Mouse (Mus musculus) embryonic fibroblast, embryonic 13.5 days (primary cell): ENCODE data around the gene Naaladl1. TPM values are rescaled to one million over a fixed set of nuclear protein-coding genes. Genes with fewer than 3 reads are reported as not detected.

Experiments
- H3K27ac ChIP-seq: 2 replicates; pipeline ENCODE4 v1.5.1; 2012; ENCODE audit warnings: low read length, control low read depth, inconsistent platforms; ENCODE audit not compliant: insufficient read depth
- H3K4me1 ChIP-seq: 2 replicates; pipeline ENCODE4 v1.6.1; 2011; ENCODE audit warnings: low read length; ENCODE audit not compliant: control insufficient read depth, insufficient read depth
- H3K4me3 ChIP-seq: 2 replicates; pipeline ENCODE4 v1.5.1; 2011; ENCODE audit warnings: mild to moderate bottlenecking, control low read depth, low read length; ENCODE audit not compliant: insufficient read depth
- CTCF ChIP-seq: IDR thresholded peaks from 2 replicates; pipeline ENCODE4 v1.5.1; 2011; ENCODE audit warnings: mild to moderate bottlenecking, control low read depth, low read length, moderate library complexity, borderline replicate concordance; ENCODE audit not compliant: insufficient read depth
- POLR2A ChIP-seq: IDR thresholded peaks from 2 replicates; pipeline ENCODE4 v1.6.1; 2011; ENCODE audit warnings: low read depth, mild to moderate bottlenecking, control low read depth, low read length, moderate library complexity
- polyA plus RNA-seq: library from polyadenylated mRNA; stranded (reverse); fragments of >200 nt; gene quantifications from 2 replicates; pipeline ENCODE4 v1.2.4, GENCODE M21; 2011; ENCODE audit warnings: low read depth; ENCODE audit not compliant: missing spikeins, insufficient read length

Naaladl1 gene
- polyA plus RNA-seq, 1 experiment = 0.61 TPM

DNA sequence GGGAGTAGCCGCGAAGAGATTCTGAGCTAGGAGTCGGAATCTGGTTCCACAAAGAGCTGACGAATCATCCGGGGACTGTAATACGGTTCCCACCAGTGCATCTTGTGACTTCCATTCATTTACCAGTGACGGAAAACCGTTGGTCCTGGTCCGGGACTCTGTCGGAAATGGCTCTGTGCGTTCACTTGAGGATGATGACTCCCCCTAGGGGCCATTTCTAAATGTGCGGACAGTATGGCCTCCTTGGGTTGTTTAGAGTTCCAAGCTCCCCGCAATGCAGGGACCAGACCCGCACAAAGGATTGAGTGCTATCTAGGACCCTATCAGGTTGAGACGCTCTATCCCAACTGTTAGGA, 35.8 kb downstream of the Naaladl1 start, which contains the start of gene Arl2:
Gene Arl2, minus strand, starts transcription at position 155 of the 356 bp plus-strand sequence.
- Histone ChIP-seq H3K4me1 (peaks cover 2% of the 10 kb centered on the region; the same call in 1 of the 2 replicates), H3K4me3 (peak within 1 kb of the TSS; percentile 51), H3K27ac (peak within 1 kb of the TSS; percentile 93)
- TF ChIP-seq POLR2A (peak; percentile 46; the same call in 1 of the 2 replicates), CTCF (peak; percentile 16; the same call in 1 of the 2 replicates)

DNA sequence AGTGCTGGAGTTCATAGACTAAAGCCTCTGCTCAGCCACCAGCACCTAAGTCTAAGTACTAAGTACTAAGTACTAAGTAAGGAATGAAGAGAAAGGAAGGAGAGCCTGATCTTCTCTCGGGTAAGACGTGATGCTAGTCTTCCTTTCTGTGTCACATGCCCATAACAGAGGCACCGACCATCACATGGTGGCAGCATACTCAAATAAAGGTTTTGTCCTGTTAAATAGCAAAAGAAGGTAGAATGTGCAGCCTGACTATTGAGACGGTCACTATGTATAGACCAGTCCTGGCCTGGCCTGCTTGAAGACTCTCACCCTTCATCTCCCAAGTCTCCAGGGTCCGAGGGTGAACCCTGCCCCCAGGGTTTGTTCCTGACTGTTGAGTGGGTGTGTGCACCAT, 39.3 kb downstream of the Naaladl1 start:
- H3K4me3 ChIP-seq = no peak overlapping the region
- H3K4me1 ChIP-seq = no peaks in the 10 kb centered on the region; the same call in 1 of the 2 replicates
- no peak for TF ChIP-seq CTCF
- TF ChIP-seq POLR2A = no peak
- no peak overlapping the region for H3K27ac ChIP-seq

DNA sequence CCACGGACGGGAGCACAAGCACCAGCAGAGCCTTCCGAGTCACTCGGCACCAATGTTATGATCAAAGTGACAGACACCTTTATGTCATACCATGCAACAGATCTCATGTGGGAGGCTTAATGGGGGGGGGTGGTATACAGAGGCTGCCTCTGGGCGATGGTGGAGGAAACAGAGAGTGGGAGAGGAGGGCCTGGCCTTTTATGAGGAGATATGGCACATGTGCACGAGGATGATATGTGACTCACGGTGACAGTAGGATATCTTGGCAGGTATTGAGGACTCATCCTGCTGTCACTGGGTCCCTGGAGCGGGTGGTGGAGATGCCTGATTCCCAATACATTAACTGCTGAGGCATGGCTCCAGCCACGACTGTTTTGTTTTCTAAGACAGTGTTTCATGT, 49.6 kb downstream of the Naaladl1 start:
- H3K4me3 ChIP-seq = no peak overlapping the region
- TF ChIP-seq POLR2A (no peak), CTCF (no peak)
- no peaks in the 10 kb centered on the region for H3K4me1 ChIP-seq
- H3K27ac ChIP-seq = no peak overlapping the region

DNA sequence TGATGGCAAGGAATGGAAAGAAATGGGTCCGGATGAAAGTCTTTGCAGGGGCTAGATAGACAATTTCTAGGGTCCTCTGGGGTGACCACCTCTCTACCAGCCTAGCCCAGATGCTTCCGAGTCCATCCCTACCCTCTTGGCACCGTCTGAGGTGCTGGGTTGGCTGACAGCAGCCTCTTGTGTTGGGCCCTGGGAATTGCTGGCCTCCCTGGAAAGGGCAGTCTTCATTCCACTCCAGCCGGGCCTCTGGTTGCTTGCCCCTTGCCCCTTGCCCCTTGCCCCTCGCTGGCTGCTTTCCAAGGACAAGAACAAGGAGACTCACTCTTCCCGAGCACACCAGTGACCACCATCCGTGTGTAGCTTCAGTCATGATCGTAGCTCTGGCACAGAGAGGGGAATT, 50.8 kb downstream of the Naaladl1 start:
- Histone ChIP-seq H3K27ac (no peak overlapping the region), H3K4me3 (no peak overlapping the region), H3K4me1 (no peaks in the 10 kb centered on the region)
- TF ChIP-seq CTCF (peak; percentile 24; the same call in 1 of the 2 replicates), POLR2A (no peak)

DNA sequence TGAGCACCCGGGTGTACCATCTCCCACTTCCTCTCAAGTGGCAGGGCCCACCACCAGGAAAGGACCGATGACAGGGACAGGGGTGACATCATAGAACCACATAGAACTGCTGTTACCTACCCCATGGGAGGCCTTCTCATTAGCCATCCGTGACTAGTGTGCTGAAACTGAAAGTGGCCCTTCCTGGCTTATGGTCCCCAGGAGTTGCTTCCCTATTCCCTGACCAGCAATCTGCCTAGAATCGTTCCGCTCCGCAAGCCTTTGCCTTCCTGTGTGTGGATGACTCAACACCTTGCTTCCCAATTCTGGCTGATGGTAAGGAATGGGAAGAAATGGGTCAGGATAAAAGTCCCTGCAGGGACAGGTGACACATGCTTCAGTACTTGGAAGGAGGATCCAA, 51.6 kb downstream of the Naaladl1 start:
- H3K27ac ChIP-seq = no peak overlapping the region
- H3K4me1 ChIP-seq = no peaks in the 10 kb centered on the region
- no peak overlapping the region for H3K4me3 ChIP-seq
- TF ChIP-seq POLR2A (no peak), CTCF (no peak)

DNA sequence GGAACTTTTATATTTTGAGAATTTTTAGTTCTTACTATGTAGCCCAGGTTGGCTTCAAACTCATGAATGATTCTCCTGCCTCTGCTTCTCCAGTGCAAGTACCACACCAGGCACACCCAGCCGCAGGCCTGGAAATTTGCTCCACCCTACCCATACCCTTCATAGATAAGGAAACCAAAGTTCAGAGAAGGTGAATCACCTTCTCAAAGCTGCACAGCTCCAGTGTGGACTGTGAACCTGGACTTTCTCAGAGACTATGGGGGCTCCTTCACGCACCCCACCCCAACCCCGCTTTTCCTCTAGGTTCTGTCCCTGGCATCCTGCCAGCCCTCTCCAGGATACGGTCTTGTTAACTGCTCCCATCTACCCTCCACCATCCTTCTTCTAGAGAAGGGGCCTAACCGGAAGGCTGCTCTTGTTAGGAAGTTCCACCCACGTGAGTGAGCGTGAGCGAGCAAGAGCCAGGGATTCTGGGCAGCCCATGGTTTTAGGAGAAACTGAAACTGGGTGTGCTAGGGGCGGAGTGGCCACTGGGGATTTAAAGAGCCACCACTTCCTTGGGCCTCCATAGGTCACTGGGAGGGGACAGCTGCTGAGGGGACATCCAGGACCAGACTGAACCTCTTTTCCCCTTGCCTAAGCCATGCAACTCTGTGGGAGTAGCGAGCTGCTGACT, 58.4 kb downstream of the Naaladl1 start:
- Histone ChIP-seq H3K4me1 (no peaks in the 10 kb centered on the region), H3K4me3 (no peak overlapping the region), H3K27ac (no peak overlapping the region)
- TF ChIP-seq CTCF (no peak), POLR2A (no peak)

Other genes with a start within 250 kb of the Naaladl1 start
- gene Frmd8, start 230.5 kb upstream of the Naaladl1 start, polyA plus RNA-seq = 24.9 and 35.7 TPM in 2 replicates
- gene Slc25a45, start 228.0 kb upstream of the Naaladl1 start, polyA plus RNA-seq = 1.3 and 3.5 TPM in 2 replicates
- 0.60 and 1.5 TPM in 2 replicates for gene Tigd3, start 211.6 kb upstream of the Naaladl1 start, polyA plus RNA-seq
- gene Dpf2, start 192.8 kb upstream of the Naaladl1 start, polyA plus RNA-seq = 94.7 and 135 TPM in 2 replicates
- gene Cdc42ep2, start 181.0 kb upstream of the Naaladl1 start, polyA plus RNA-seq = 10.4 and 12.1 TPM in 2 replicates
- gene Pola2, start 141.6 kb upstream of the Naaladl1 start, polyA plus RNA-seq = 19.7 and 29.7 TPM in 2 replicates
- not detected in 2 replicates for gene Slc22a20, start 119.6 kb upstream of the Naaladl1 start, polyA plus RNA-seq
- gene Capn1, start 89.9 kb upstream of the Naaladl1 start, polyA plus RNA-seq = 46.5 and 57.1 TPM in 2 replicates
- 36.8 and 40.3 TPM in 2 replicates for gene Syvn1, start 59.2 kb upstream of the Naaladl1 start, polyA plus RNA-seq
- gene Mrpl49, start 48.0 kb upstream of the Naaladl1 start, polyA plus RNA-seq = 24.0 and 25.7 TPM in 2 replicates
- 1,065 and 1,194 TPM in 2 replicates for gene Fau, start 47.9 kb upstream of the Naaladl1 start, polyA plus RNA-seq
- 8.9 and 9.9 TPM in 2 replicates for gene Znhit2, start 44.6 kb upstream of the Naaladl1 start, polyA plus RNA-seq
- 18.5 and 20.7 TPM in 2 replicates for gene Tm7sf2, start 37.4 kb upstream of the Naaladl1 start, polyA plus RNA-seq
- gene Vps51, start 28.6 kb upstream of the Naaladl1 start, polyA plus RNA-seq = 23.2 and 23.5 TPM in 2 replicates
- gene Tmem262, start 25.7 kb upstream of the Naaladl1 start, polyA plus RNA-seq = not detected in 2 replicates
- gene Gm28374, start 23.5 kb upstream of the Naaladl1 start, polyA plus RNA-seq = 1.6 TPM in 1 of 2 replicates, not detected in the other
- gene Zfpl1, start 20.8 kb upstream of the Naaladl1 start, polyA plus RNA-seq = 43.0 and 59.0 TPM in 2 replicates
- 9.4 and 12.9 TPM in 2 replicates for gene Cdca5, start 20.8 kb upstream of the Naaladl1 start, polyA plus RNA-seq
- gene AC131692.1, start 11.4 kb upstream of the Naaladl1 start, polyA plus RNA-seq = 0.58 and 0.68 TPM in 2 replicates
- gene Sac3d1, start 12.9 kb downstream of the Naaladl1 start, polyA plus RNA-seq = 13.7 and 16.2 TPM in 2 replicates
- gene Snx15, start 22.5 kb downstream of the Naaladl1 start, polyA plus RNA-seq = 19.5 and 22.6 TPM in 2 replicates
- gene Batf2, start 35.2 kb downstream of the Naaladl1 start, polyA plus RNA-seq = not detected in 2 replicates
- 56.2 and 57.6 TPM in 2 replicates for gene Arl2, start 35.8 kb downstream of the Naaladl1 start, polyA plus RNA-seq
- gene Majin, start 78.6 kb downstream of the Naaladl1 start, polyA plus RNA-seq = not detected in 2 replicates
- not detected in 2 replicates for gene Gpha2, start 120.6 kb downstream of the Naaladl1 start, polyA plus RNA-seq
- gene Ppp2r5b, start 130.1 kb downstream of the Naaladl1 start, polyA plus RNA-seq = 26.0 and 33.0 TPM in 2 replicates
- 13.0 and 14.3 TPM in 2 replicates for gene Atg2a, start 135.9 kb downstream of the Naaladl1 start, polyA plus RNA-seq
- gene Ehd1, start 170.9 kb downstream of the Naaladl1 start, polyA plus RNA-seq = 72.9 and 96.4 TPM in 2 replicates
- 17.0 and 18.6 TPM in 2 replicates for gene Cdc42bpg, start 200.7 kb downstream of the Naaladl1 start, polyA plus RNA-seq
- gene Men1, start 229.2 kb downstream of the Naaladl1 start, polyA plus RNA-seq = 36.1 and 37.5 TPM in 2 replicates
- 18.0 and 24.3 TPM in 2 replicates for gene Map4k2, start 235.4 kb downstream of the Naaladl1 start, polyA plus RNA-seq